Mouse (Mus musculus) thymus, adult 2 months (tissue): ENCODE results near the gene Spink8. TPM values are rescaled to one million over a fixed set of nuclear protein-coding genes. Genes with fewer than 3 reads are reported as not detected.
"Not testable (repeated sequence)": the region's sequence is repeated elsewhere in the genome, so short reads cannot be mapped to it uniquely, and the experiment has no call there.

Source experiments
- DNase-seq: peaks from one replicate; pipeline ENCODE4 v3.0.0; 2021
- H3K27ac ChIP-seq: fragments of 200-500 bp; 2 replicates; pipeline ENCODE4 v1.5.1; 2012; ENCODE audit warnings: low read length, control low read depth; ENCODE audit not compliant: control insufficient read depth, insufficient read depth
- H3K27me3 ChIP-seq: fragments of 200-500 bp; 2 replicates; pipeline ENCODE4 v1.6.1; 2012; ENCODE audit warnings: mild to moderate bottlenecking, low read length, moderate library complexity, mixed read lengths; ENCODE audit not compliant: control insufficient read depth, insufficient read depth
- H3K36me3 ChIP-seq: fragments of 200-500 bp; 2 replicates; pipeline ENCODE4 v1.6.1; 2012; ENCODE audit warnings: mild to moderate bottlenecking, low read length, moderate library complexity; ENCODE audit not compliant: control insufficient read depth, insufficient read depth
- H3K4me1 ChIP-seq: fragments of 200-500 bp; replicated peaks from 2 replicates; pipeline ENCODE4 v1.6.1; 2012; ENCODE audit warnings: low read length; ENCODE audit not compliant: control insufficient read depth, insufficient read depth
- H3K4me3 ChIP-seq: fragments of 200-500 bp; 2 replicates; pipeline ENCODE4 v1.5.1; 2012; ENCODE audit warnings: mild to moderate bottlenecking, low read length, control low read depth, moderate library complexity; ENCODE audit not compliant: control insufficient read depth, insufficient read depth
- CTCF ChIP-seq: fragments of 200-500 bp; IDR thresholded peaks from 2 replicates; pipeline ENCODE4 v1.5.1; 2012; ENCODE audit warnings: mild to moderate bottlenecking, control low read depth, low read length, moderate library complexity, borderline replicate concordance; ENCODE audit not compliant: control insufficient read depth, poor library complexity, insufficient read depth; ENCODE audit errors: extremely low read depth
- POLR2A ChIP-seq: fragments of 200-500 bp; IDR thresholded peaks from 2 replicates; pipeline ENCODE4 v1.6.1; 2012; ENCODE audit warnings: mild to moderate bottlenecking, low read length, control low read depth, moderate library complexity; ENCODE audit not compliant: control insufficient read depth, poor library complexity, insufficient read depth; ENCODE audit errors: extremely low read depth
- WGBS: fragments of 180-500 bp; shearing (Covaris S2); methylation state at CpG from one replicate; pipeline ENCODE4 v1.1.7; 2018; 5-methylcytosine and 5-hydroxymethylcytosine counted together
- polyA plus RNA-seq: library from polyadenylated mRNA; depleted of rRNA; stranded (reverse); fragments of >200 nt; gene quantifications from 2 replicates; pipeline ENCODE4 v1.2.3, GENCODE M21; 2012; rRNA removed

The Spink8 gene
- 0.18 TPM in 1 of 2 replicates, not detected in the other for polyA plus RNA-seq

- TF ChIP-seq CTCF (no peak), POLR2A (no peak)
- H3K27me3 ChIP-seq, result no peaks in the 10 kb centered on the region
- H3K4me1 ChIP-seq, result no peaks in the 10 kb centered on the region
- 98% methylated on average over 1 of the region's 1 CpGs for WGBS
- no peak within 1 kb of the TSS for H3K27ac ChIP-seq
- no peak for DNase-seq
- no peak within 1 kb of the TSS for H3K4me3 ChIP-seq
- no peaks in the 10 kb centered on the region for H3K36me3 ChIP-seq
Observed at GRCm38 (mm10) chr9:109811980-109812379, at the start of gene Spink8. Gene Spink8 (plus strand): TSS chr9:109812280.

- H3K27ac ChIP-seq, H3K4me3 ChIP-seq, H3K27me3 ChIP-seq, DNase-seq, H3K4me1 ChIP-seq, H3K36me3 ChIP-seq: not testable (repeated sequence)
- WGBS, result 77% methylated on average over 1 of the region's 1 CpGs
Observed at GRCm38 (mm10) chr9:109766841-109767240, 45.2 kb upstream of the Spink8 start.

- DNase-seq, H3K4me3 ChIP-seq, H3K27ac ChIP-seq, H3K36me3 ChIP-seq, H3K4me1 ChIP-seq, H3K27me3 ChIP-seq: not testable (repeated sequence)
- WGBS, result 90% methylated on average over 4 of the region's 4 CpGs
Observed at GRCm38 (mm10) chr9:109790570-109790969, 21.5 kb upstream of the Spink8 start, which contains the start of gene Fbxw27. Gene Fbxw27 (minus strand): TSS chr9:109790670.

- TF ChIP-seq POLR2A (no peak), CTCF (no peak)
- no peak for DNase-seq
- H3K36me3 ChIP-seq, result no peaks in the 10 kb centered on the region
- no peak overlapping the region for H3K4me3 ChIP-seq
- WGBS, result 94% methylated on average over 2 of the region's 2 CpGs
- no peaks in the 10 kb centered on the region for H3K4me1 ChIP-seq
- no peaks in the 10 kb centered on the region for H3K27me3 ChIP-seq
- H3K27ac ChIP-seq, result no peak overlapping the region
Observed at GRCm38 (mm10) chr9:109795221-109795620, 16.9 kb upstream of the Spink8 start.

GRCm38 (mm10) chr9:109795811-109796210, 16.3 kb upstream of the Spink8 start:
- DNase-seq, result no peak
- 87% methylated on average over 2 of the region's 2 CpGs for WGBS
- TF ChIP-seq CTCF, result no peak
- no peak for TF ChIP-seq POLR2A
- no peak overlapping the region for H3K27ac ChIP-seq
- H3K27me3 ChIP-seq, result no peaks in the 10 kb centered on the region
- no peaks in the 10 kb centered on the region for H3K4me1 ChIP-seq
- H3K4me3 ChIP-seq, result no peak overlapping the region
- no peaks in the 10 kb centered on the region for H3K36me3 ChIP-seq

- Histone ChIP-seq H3K27me3 (no peaks in the 10 kb centered on the region), H3K4me1 (no peaks in the 10 kb centered on the region), H3K27ac (no peak overlapping the region), H3K36me3 (no peaks in the 10 kb centered on the region), H3K4me3 (no peak overlapping the region)
- DNase-seq, result peak; percentile 21
- TF ChIP-seq CTCF, result no peak
- TF ChIP-seq POLR2A, result no peak
- WGBS, result 97% methylated on average over 1 of the region's 1 CpGs
Observed at GRCm38 (mm10) chr9:109798051-109798450, 14.0 kb upstream of the Spink8 start.

- 92% methylated on average over 2 of the region's 2 CpGs for WGBS
- H3K4me3 ChIP-seq, H3K36me3 ChIP-seq, H3K27ac ChIP-seq, DNase-seq, H3K27me3 ChIP-seq, H3K4me1 ChIP-seq: not testable (repeated sequence)
Observed at GRCm38 (mm10) chr9:109805596-109805995, 6.5 kb upstream of the Spink8 start.
